Mouse (Mus musculus): ENCODE results near the gene Epn2. TPM values are rescaled to one million over a fixed set of nuclear protein-coding genes. Genes with fewer than 3 reads are reported as not detected.

The Epn2 gene
- polyA plus RNA-seq, 1 experiment from 2014 or later: 19.4 TPM

DNA sequence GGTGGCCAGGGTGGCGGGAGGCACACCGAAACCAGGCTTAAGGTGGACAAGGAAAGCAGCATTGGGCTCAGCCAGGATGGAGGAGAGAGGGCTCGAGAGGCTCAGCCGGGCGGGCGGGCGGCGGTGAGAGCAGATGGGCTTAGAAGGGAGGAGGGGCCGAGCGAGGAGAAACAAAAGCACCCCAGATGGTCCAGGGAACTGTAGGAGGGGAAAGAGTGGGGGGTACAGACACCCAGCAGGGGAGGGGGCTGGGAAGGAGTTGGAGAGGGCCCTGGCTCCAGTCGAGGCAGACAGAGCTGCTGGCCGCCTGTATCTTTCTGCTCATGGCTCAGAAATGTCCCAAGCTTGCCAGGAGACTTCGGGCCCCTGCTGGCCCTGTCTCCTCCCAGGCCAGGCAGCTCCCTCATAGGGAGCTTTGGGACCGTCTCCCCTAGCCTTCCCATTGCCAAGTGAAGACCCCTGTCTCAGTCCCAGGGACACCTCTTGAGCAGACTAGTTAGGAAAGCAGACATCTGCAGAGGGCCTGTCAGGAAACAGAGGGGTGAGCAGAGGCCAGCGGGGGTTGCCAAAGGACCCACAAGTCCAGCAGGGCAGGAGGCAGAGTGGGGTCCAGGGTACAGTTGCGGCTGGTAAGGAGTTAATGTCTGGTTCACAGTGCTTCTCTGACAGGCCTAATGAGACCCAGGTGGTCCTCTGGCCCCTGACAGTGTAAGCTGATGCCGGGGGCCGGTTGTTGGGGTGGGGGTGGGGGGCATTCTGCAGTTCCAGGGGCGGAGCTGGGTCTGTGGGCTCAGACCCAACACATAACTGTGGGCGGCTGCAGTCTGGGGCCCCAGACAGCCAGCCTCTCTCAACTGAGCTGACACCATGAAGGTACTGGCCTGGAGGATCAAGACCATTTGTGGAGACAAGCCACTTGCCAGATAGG is 94.6 kb downstream of the Epn2 start, which contains the start of gene Mfap4:
Mfap4 (plus strand) TSS at position 819 of the 928 bp plus-strand sequence.
- ATAC-seq: peak; percentile 87
- H3K9ac ChIP-seq: peak within 1 kb of the TSS; percentile 40
- peaks cover 30% of the 10 kb centered on the region for H3K4me1 ChIP-seq (replicated peaks)
- H3K27ac ChIP-seq: peak within 1 kb of the TSS; percentile 97
- peak within 1 kb of the TSS; percentile 38 for H3K4me3 ChIP-seq (replicated peaks)
- H3K4me2 ChIP-seq (replicated peaks): peak within 1 kb of the TSS; percentile 63
- no peaks in the 10 kb centered on the region for H3K27me3 ChIP-seq (replicated peaks)
- 24% methylated on average over 20 of the region's 20 CpGs for WGBS
- H3K9me3 ChIP-seq: no peaks in the 10 kb centered on the region
- H3K36me3 ChIP-seq: peaks cover 15% of the 10 kb centered on the region; the same call in 1 of the 2 replicates

GRCm38 (mm10) chr11:61484256-61484612 is 95.3 kb downstream of the Epn2 start:
- Histone ChIP-seq H3K4me1 (replicated peaks) (peaks cover 30% of the 10 kb centered on the region), H3K27ac (peak overlapping the region; percentile 97), H3K4me2 (replicated peaks) (peak overlapping the region; percentile 63), H3K9ac (peak overlapping the region; percentile 39; the same call in 1 of the 2 replicates), H3K9me3 (no peaks in the 10 kb centered on the region), H3K27me3 (replicated peaks) (no peaks in the 10 kb centered on the region), H3K36me3 (peaks cover 9% of the 10 kb centered on the region; the same call in 1 of the 2 replicates), H3K4me3 (replicated peaks) (0 out of 2 replicates have a peak overlapping the region, but pooled peaks have one; percentile 38)
- ATAC-seq: no peak
- 31% methylated on average over 10 of the region's 10 CpGs for WGBS

DNA sequence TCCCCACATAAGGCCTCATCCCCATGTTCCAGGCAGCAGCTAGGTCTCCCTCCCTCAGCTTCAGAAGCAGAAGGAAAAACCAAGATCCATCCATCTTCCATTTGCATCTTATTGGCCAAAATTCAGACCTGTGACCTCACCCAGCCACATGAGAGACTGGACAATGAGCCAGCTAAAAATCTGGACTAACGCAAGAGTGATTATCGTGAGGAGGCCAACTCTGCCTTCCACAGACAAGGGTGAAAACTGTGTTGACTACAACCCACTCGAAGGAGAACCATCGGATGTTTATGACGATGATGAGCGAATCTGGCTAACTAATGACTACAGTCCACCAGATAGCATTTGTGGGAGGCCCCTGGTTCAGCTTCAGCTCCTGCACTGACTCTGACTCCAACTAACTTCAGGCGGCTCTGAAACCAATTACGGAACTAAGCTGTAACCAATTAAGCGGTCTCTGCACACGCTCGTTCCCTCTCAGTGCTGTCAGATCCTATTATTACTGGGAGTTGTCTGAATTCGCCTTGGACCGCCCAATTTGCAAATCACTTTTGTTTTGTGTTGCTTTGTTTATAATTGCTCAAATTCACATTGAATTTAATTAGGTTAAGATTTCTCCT is 96.2 kb downstream of the Epn2 start:
- peaks cover 30% of the 10 kb centered on the region for H3K4me1 ChIP-seq (replicated peaks)
- H3K36me3 ChIP-seq: 0 out of 2 replicates have a peak, but pooled peaks cover 4% of the 10 kb centered on the region
- no peak overlapping the region for H3K9ac ChIP-seq
- no peak overlapping the region for H3K4me3 ChIP-seq (replicated peaks)
- ATAC-seq: no peak
- WGBS: 78% methylated on average over 13 of the region's 13 CpGs
- no peaks in the 10 kb centered on the region for H3K27me3 ChIP-seq (replicated peaks)
- H3K4me2 ChIP-seq (replicated peaks): no peak overlapping the region
- H3K9me3 ChIP-seq: no peaks in the 10 kb centered on the region
- H3K27ac ChIP-seq: peak overlapping the region; percentile 97; the same call in 1 of the 2 replicates

GRCm38 (mm10) chr11:61481239-61482090 is 98.0 kb downstream of the Epn2 start:
- no peak for ATAC-seq
- Histone ChIP-seq H3K9me3 (no peaks in the 10 kb centered on the region), H3K27me3 (replicated peaks) (no peaks in the 10 kb centered on the region), H3K4me2 (replicated peaks) (no peak overlapping the region), H3K4me3 (replicated peaks) (no peak overlapping the region), H3K9ac (no peak overlapping the region), H3K27ac (no peak overlapping the region), H3K36me3 (no peaks in the 10 kb centered on the region), H3K4me1 (replicated peaks) (peaks cover 20% of the 10 kb centered on the region)
- 51% methylated on average over 9 of the region's 9 CpGs for WGBS

GRCm38 (mm10) chr11:61478788-61479187 is 100.7 kb downstream of the Epn2 start:
- Histone ChIP-seq H3K9ac (no peak overlapping the region), H3K27ac (no peak overlapping the region), H3K4me2 (replicated peaks) (no peak overlapping the region), H3K27me3 (replicated peaks) (no peaks in the 10 kb centered on the region), H3K4me1 (replicated peaks) (0 out of 2 replicates have a peak, but pooled peaks cover 7% of the 10 kb centered on the region), H3K9me3 (no peaks in the 10 kb centered on the region), H3K36me3 (no peaks in the 10 kb centered on the region), H3K4me3 (replicated peaks) (no peak overlapping the region)
- 88% methylated on average over 4 of the region's 4 CpGs for WGBS
- no peak for ATAC-seq

DNA sequence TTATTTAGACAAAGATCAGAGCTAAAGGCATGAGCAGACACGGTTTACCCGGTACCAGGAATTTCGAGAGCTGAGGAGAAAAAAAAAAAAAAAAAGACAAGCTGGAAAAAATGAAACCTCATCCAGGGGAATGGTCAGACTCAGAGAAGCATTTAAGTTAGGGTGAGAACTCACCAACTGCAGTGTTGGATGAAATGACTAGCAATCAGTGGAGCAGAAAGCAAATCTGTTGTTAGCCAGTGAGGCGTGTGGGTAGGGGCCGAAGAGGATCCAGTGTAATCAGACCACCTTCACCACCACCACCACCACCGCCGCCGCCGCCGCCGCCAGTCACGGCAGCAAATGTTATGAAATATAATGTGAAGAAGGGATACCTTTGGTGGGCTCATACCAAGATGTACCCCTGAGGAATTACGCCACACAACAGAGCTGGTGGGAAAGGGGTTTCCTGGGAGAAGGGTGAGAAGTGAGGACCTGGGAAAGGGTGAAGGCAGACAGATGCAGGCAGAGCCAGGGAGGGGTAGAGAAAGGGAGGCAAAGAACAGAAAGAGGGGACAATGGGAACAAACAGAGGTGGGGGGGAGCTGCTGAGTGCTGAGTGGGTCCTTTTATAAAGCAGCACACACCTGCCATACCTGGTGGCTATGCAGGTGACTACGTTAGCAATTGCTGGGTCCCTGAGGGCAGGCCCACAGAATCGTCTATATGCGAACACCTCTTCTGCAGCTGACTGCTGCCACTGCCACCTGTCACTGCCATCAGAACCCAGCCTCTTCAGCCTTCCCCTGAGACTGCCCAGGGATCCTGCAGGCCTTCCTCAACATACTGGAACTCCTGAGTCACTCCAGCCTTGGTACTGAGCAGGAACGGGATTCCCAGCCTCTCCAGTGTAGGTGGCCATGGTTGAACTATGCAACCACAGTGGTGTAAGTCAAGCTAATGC is 101.7 kb downstream of the Epn2 start:
- H3K27ac ChIP-seq: no peak overlapping the region

DNA sequence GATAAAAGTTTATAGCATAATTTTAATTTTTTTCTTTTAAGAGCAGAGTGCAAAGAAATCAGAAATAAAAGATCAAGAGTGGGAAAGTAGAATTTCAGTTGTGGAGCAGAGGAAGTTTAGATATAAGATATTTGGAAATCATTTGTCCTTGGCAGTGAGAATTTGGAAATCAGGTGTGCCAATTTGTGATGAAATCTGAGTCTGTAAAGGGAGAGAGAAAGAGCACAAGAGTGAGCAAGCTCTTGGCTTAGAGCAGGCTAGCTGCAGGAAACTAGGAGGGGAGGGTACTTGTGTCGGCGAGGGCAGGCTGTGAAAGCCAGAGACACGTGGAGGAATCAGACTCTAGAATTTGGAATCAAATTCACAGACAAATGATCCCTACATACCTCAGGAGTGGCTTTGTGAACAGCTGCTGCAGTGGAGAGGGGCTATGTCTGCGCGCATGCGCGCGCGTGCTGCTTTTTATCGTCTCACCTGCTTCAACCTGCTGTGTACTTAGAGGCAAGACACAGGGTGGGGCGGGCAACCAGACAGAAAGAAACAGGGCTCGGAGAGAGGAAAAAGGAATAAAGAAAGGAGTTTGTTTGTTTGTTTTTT is 102.6 kb downstream of the Epn2 start:
- H3K4me3 ChIP-seq (replicated peaks): no peak overlapping the region
- no peaks in the 10 kb centered on the region for H3K27me3 ChIP-seq (replicated peaks)
- ATAC-seq: peak; percentile 76; the same call in 1 of the 2 replicates

More for the DNA sequence above, 101.7 kb downstream of the Epn2 start:
- Histone ChIP-seq H3K9ac (no peak overlapping the region), H3K36me3 (no peaks in the 10 kb centered on the region), H3K4me2 (replicated peaks) (peak overlapping the region; percentile 49), H3K4me1 (replicated peaks) (0 out of 2 replicates have a peak, but pooled peaks cover 7% of the 10 kb centered on the region), H3K9me3 (no peaks in the 10 kb centered on the region), H3K4me3 (replicated peaks) (no peak overlapping the region), H3K27me3 (replicated peaks) (no peaks in the 10 kb centered on the region)
- WGBS: 61% methylated on average over 17 of the region's 17 CpGs
- ATAC-seq: no peak

DNA sequence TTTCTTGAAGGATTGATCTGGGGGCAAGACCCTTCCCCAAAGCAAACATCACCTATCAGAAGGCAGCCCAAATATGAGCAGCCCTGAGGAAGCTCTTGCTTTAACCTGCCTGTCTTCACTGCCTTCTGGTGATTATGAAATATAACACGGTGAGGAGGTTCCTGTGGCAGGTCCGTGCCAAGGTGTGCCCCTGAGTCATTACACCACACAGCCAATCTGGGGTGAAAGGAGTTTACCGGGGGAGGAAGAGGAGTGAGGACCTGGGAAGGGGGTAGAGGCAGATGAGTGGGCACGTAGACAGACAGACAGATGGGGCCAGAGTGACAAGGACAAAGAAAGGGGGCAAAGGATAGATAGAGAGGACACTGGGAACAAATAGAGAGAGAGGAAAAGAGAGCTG is 105.9 kb downstream of the Epn2 start:
- no peak for ATAC-seq
- H3K4me2 ChIP-seq (replicated peaks): no peak overlapping the region
- WGBS: 75% methylated on average over 4 of the region's 4 CpGs

More for the DNA sequence above, 102.6 kb downstream of the Epn2 start:
- WGBS: 42% methylated on average over 12 of the region's 12 CpGs
- Histone ChIP-seq H3K4me2 (replicated peaks) (peak overlapping the region; percentile 49), H3K9ac (no peak overlapping the region), H3K36me3 (no peaks in the 10 kb centered on the region), H3K9me3 (no peaks in the 10 kb centered on the region), H3K4me1 (replicated peaks) (0 out of 2 replicates have a peak, but pooled peaks cover 7% of the 10 kb centered on the region), H3K27ac (no peak overlapping the region)

DNA sequence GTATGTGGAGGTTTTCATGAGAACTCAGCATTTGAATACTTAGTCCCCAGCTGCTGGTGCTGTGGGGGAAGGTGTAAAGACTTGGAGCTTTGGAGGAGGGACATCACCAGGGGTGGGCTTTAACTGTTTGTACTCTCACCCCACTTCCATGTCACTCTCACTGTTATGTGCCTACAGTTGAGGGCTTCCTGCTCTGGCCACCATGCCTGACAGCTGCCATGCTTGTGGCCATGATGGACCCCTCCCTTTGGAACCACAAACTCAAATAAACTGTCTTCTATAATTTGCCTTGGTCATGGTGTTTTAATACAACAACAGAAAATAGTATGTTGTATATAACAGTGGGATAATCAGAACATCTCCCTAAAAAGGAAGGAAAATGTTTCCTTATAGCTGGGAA is 108.6 kb downstream of the Epn2 start:
- H3K27ac ChIP-seq: no peak overlapping the region
- H3K4me2 ChIP-seq (replicated peaks): no peak overlapping the region
- H3K36me3 ChIP-seq: no peaks in the 10 kb centered on the region
- no peak overlapping the region for H3K9ac ChIP-seq
- no peak for ATAC-seq
- no peaks in the 10 kb centered on the region for H3K27me3 ChIP-seq (replicated peaks)
- no peaks in the 10 kb centered on the region for H3K9me3 ChIP-seq
- H3K4me3 ChIP-seq (replicated peaks): no peak overlapping the region
- H3K4me1 ChIP-seq (replicated peaks): no peaks in the 10 kb centered on the region

More for the DNA sequence above, 105.9 kb downstream of the Epn2 start:
- Histone ChIP-seq H3K36me3 (no peaks in the 10 kb centered on the region), H3K4me1 (replicated peaks) (0 out of 2 replicates have a peak, but pooled peaks cover 2% of the 10 kb centered on the region), H3K27me3 (replicated peaks) (no peaks in the 10 kb centered on the region), H3K9me3 (no peaks in the 10 kb centered on the region), H3K27ac (no peak overlapping the region), H3K9ac (no peak overlapping the region), H3K4me3 (replicated peaks) (no peak overlapping the region)

DNA sequence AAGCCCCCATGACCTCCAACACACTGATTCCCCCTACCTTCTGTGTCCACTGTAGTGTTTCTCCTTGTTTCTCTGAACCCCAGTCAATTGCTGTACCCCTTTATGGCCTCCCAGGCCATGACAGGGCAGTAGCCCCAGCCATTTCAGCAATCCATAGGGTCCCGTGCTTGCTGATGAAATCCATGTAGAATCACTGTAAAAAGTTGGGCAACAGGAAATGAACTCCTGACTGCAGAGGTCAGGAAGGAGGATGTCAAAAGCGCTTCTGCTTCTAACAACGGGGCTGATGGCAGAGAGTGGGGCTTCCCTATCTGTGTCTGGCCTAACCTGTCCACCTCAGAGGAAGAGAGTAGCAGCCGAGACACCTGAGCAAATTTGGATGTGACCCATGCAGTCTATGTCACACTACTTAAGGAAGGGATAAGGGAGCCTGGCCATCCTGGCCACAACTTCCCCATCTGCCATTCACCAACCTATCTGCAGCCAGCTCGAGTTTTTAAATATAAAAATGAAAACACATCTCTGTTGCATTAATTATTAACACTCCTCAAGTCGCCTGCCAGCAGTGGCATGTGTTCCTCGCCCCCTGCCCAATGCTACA is 110.1 kb downstream of the Epn2 start:
- Histone ChIP-seq H3K4me2 (replicated peaks) (no peak overlapping the region), H3K9ac (no peak overlapping the region), H3K9me3 (no peaks in the 10 kb centered on the region), H3K27ac (no peak overlapping the region), H3K4me3 (replicated peaks) (no peak overlapping the region), H3K36me3 (no peaks in the 10 kb centered on the region), H3K27me3 (replicated peaks) (no peaks in the 10 kb centered on the region), H3K4me1 (replicated peaks) (0 out of 2 replicates have a peak, but pooled peaks cover 2% of the 10 kb centered on the region)
- 57% methylated on average over 7 of the region's 7 CpGs for WGBS
- no peak for ATAC-seq

Data from intestine, embryonic 15.5 days (tissue).